Mouse (Mus musculus): ENCODE results near the gene Tbc1d7.

The Tbc1d7 gene

DNA sequence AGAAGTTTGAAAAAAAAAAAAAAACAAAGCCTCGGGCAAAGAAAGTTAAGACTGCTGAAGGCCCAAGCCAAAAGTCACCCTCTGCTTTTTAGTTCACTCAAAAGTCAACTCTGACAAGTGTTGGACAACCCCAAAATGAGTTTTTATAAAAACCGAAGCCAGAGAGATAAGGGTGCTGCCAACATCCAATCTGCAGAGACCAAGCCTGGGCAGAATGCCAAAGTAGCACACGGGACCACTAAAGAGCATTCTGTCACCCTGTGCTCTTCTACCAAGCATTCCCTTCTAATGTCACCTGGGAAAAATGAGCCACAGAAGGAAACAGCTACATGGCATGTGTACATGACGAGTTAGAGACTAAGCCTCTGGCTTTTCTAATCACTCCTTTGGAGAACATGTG is 36.8 kb downstream of the Tbc1d7 start:
- no peak for DNase-seq (ENCODE audit: low spot score in 2 of 2)

DNA sequence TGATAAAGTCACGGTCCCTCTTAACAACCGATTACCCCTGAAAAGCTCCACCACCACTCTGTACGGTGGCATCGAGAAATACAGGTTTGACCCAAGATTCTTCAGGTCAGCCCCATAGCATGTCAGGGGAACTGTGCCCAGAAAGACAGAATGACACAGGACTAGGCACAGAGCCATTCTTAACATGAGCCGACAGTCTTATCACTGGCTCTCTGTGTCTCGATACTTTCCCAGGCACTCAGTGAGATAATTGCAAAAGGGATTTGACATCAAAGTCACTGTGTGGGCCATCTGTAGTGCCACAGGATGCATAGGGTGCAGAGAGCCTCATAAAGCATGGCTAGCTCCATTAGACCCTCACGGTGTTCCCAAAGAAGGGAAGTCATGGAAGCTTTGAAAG is 37.9 kb downstream of the Tbc1d7 start:
- DNase-seq (ENCODE audit: low spot score in 2 of 2) = no peak

DNA sequence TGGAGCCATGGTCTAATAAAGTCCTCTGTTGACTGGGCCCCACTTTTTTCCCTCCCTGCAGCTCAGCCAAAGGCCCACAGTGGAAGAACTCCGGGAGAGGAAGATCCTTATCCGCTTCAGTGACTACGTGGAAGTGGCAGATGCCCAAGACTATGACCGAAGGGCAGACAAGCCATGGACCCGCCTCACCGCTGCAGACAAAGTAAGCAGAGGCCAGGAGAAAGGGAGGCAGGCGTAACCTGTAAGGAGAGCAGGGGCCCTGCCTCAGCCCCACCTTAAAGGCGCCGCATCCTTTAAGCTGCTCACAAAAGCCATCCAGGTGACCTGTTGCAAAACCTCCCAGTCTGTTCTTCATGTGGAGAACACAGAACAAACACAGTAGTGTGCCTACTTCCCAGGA is 38.4 kb downstream of the Tbc1d7 start:
- no peak for DNase-seq (ENCODE audit: low spot score in 2 of 2)

DNA sequence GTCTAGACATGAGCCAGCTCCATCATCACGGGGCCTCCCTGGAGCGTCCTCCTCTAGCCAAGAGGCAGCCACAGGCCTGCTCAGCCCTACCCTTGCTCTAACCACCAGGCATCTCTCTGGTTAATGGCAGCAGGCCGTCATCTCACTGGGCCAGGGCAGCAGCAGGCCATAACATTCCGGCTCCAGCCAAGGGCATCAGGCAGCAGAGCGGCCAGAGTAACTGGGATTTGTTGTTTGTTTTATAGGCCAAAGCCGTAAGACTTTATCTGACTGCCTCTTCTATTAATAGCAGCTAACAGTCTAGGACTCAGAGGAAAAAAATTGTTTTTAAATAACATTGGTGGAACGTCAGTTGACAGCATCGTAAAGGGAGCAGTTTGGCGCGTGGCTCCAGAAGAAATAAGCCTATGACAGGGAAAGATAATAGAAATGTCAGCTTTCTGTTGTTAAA is 39.5 kb downstream of the Tbc1d7 start:
- no peak for DNase-seq (ENCODE audit: low spot score in 2 of 2)

DNA sequence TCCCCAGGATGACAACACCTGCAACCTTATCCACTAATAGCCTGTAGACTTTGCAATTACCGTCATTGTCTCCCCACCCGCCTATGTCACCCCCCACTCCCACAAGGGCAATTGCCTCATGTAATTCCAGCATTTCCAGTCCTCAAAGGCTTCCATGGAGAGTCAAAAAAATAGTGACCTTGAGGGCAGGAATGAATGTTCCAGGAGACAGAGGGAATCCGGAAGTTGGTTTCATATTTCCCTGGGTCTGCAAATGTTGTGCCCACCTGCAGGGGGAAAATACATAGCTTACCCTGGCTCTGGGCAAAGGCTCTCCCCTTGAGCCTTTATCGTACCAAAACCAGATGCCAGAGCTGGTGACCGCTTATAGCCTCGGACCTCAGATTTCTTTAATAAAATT is 41.1 kb downstream of the Tbc1d7 start:
- DNase-seq (ENCODE audit: low spot score in 2 of 2) = no peak

DNA sequence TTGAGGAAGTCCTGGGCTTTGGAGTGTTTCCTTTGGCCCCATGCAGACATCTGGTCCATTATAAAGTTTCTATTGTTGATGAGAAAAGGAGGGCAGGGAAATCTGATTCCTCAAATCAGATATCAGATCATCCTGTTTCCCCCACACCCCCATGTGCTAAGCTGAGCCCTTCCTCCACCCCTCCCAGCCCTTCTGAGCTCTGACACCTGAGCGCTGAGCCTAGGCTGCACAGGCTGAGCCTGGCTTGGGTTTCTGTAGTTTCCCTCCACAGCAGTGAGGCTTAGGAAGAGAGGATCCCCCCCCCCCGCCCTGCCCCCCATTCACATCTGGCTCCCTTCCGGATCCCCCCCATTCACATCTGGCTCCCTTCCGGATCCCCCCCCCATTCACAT is 46.6 kb downstream of the Tbc1d7 start:
- DNase-seq (ENCODE audit: low spot score in 2 of 2) = no peak

DNA sequence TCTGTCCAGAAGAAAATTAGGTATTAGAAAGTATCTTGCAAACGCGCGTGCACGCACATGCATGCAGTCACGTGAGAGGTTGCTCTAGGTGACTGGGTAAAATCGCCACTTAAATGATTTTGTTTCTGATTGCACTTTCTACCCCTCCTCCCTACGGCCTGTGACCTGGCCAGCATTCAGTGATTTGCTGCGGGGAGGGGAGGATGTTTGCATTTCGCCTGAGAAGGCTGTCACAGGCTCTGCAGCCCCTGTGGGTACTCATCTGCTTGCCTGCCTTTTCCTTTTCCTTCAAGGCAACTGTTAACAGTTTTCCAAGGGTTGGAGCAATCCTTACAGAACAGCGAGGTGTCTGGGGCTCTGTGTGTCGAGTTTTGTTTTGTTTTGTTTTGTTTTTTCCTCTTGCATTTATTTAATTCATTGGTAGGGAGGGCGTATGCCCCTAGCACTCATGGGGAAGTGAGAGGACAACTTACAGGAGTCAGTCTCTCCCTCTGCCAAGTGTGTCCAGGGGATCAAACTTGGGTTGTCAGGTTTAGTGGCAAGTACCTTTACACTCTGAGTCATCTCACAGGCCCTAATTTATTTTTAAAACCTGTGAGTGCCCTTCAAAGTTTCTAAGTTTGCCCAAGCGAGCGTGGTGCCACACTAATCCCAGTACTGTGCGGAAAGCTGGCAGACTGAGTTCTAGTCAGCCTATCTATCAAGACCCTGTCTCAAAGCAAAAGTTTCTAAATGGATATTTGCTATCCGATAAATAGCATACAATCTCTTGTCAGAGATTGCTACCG is 47.2 kb downstream of the Tbc1d7 start:
- DNase-seq (ENCODE audit: low spot score in 2 of 2) = no peak

DNA sequence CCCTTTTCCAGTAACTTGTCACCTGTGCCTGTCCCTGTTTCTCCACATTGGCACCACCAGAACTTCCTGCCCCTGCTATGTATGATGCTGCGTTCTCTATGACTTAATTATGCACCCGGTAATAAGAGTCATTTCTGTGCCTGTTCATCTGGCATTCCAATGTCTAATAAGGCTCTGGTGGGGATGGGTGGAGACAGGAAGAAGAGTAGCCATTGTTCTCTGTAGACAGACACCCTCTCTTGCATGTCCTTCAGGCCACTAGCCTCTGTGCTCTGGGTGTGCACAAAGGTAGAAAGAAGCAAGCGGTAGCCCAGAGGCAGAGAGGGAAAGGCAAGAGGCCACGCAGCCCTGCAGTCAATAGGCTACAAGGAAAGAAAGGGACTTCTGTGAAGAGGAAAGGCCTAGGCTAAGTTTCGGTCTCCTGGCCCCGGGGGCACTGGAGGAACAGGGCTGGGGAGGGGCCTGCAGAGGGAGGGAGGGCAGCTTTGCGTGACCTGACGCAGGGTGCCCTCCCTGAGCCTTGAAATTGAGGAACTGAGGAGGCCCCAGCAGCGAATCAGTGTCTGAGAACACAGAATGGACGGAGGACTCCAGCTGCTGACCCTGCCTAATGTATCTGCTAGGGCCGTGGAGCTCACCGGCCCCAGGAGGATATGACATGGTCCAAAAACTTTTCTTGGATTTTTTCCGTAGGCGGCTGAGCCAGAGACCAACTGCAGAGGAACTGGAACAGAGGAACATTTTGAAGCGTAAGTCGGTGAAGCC is 48.8 kb downstream of the Tbc1d7 start:
- DNase-seq (ENCODE audit: low spot score in 2 of 2) = no peak

DNA sequence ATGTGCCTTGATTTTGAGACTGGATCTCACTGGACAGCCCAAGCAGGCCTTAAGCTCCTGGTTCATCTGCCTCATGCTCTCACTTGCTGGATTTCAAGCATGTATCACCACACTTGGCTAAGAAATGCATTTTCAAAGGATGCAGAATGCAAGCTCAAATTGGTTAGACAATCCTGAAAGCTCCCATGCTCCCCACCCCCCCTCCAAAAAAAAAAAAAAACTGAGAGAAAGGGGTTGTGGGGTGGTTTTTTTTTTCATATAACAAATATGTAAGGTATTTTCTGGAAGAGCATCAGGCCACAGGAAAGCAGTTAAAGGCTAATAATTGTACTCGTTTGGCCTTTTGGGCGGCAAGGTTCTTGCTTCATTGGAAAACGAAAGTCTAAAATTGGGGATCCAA is 58.2 kb downstream of the Tbc1d7 start:
- no peak for DNase-seq (ENCODE audit: low spot score in 2 of 2)

DNA sequence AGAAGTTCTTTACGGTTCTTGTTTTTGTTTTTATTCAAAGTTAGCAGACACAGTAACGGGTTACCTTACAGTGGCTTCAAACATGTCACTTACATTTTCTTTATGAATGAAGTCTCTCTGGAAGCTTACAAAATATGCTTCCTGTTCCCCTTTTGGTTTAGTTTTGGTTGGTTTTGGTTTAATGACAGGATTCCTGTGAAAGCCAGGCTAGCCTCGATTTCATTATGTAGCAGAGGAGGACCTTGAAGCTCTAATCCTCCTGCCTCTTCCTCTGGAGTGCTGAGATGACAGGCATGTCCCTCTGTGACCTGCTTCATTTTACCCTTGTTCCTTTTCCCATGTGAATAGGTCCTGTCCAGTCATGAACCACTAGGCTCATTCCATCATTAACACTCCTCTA is 58.6 kb downstream of the Tbc1d7 start:
- DNase-seq (ENCODE audit: low spot score in 2 of 2) = no peak

DNA sequence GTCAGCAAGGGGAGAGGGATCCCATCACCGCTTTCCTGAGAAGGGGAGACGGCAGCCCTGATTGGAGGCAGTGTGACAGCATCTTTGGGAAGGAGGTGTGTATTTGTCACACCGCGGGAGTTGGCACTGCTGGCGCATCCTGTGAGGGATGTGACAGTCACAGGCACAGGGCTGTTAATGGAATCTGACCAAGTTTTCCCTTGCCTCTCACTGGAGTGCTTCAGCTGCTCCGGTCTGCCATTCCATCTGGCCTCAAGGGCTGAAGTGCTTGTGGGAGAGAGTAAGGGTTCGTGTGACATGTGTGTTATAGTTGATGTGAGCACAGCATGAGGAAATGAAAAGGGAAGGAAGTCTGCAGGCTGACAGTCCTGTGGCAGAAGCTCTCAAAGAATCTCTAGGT is 59.0 kb downstream of the Tbc1d7 start:
- DNase-seq (ENCODE audit: low spot score in 2 of 2) = peak in 1 of 2 experiments; percentile 53

DNA sequence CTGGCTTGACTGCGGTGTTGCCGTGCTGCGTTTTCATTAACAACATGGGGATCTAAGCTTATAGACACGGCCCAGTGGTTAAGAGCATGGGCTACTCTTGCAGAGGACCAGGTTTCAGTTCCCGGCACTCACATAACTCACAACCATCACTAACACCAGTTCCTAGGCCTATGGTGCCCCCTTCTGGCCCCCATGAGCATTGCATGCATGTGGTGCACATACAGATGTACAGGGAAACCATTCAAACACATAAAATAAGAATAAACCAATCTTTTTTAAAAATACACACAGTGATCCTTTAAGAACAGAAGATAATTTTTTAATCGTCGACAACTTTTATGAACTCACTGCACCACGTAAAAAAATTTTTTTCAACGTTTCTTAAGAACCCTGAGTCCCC is 66.8 kb downstream of the Tbc1d7 start:
- no peak for DNase-seq (ENCODE audit: low spot score in 2 of 2)

DNA sequence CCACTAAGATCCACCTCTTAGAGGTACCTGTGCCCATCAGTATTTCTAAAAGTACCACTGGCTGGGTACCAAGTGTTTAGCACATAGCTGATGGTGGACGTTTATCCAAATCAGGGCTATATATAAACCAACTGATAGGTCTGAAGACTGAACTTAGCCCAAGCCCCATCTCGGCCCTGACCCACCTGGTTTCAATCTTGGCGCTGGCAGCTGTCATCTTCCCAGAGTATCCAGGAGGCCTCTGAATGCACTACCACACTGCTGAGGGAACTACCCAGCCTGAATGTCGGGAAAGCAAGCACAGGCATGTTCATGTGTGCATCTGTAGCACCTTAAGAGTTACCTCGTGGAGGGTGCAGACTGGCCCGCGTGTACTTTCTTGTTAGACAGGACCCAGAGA is 68.4 kb downstream of the Tbc1d7 start:
- no peak for DNase-seq (ENCODE audit: low spot score in 2 of 2)
